Mouse (Mus musculus) brain, embryonic 14.5 days (tissue): Measurements from ENCODE around the gene Dusp22.

Source experiments
- CTCF ChIP-seq: fragments of 200-500 bp; IDR thresholded peaks from 2 replicates; pipeline ENCODE4 v1.5.1; 2012; ENCODE audit warnings: inconsistent platforms, mild to moderate bottlenecking, moderate library complexity, borderline replicate concordance; ENCODE audit not compliant: insufficient read depth, insufficient read length; ENCODE audit errors: extremely low read depth
- POLR2A ChIP-seq: fragments of 200-500 bp; IDR thresholded peaks from 2 replicates; pipeline ENCODE4 v1.6.1; 2012; ENCODE audit warnings: mild to moderate bottlenecking, inconsistent platforms, borderline replicate concordance; ENCODE audit not compliant: poor library complexity, insufficient read depth, insufficient read length, severe bottlenecking; ENCODE audit errors: extremely low read depth

- TF ChIP-seq CTCF (no peak), POLR2A (no peak)
These were observed 29.9 kb upstream of the Dusp22 start for GRCm38 (mm10) chr13:30629794-30630410.
